Mouse (Mus musculus) left cerebral cortex, postnatal 10 days (tissue): ENCODE results near the gene Defb5. TPM values are rescaled to one million over a fixed set of nuclear protein-coding genes. Genes with fewer than 3 reads are reported as not detected.
"Not testable (repeated sequence)": the region's sequence is repeated elsewhere in the genome, so short reads cannot be mapped to it uniquely, and the experiment has no call there.

Experiments
- DNase-seq, 2 experiments: peaks; one replicate each; pipeline ENCODE4 v3.0.0; 2021 to 2022; ENCODE audit warnings: low spot score in 2 of 2, mixed read lengths in 1 of 2; ENCODE audit errors: extremely low spot score in 1 of 2
- intact Hi-C: fragments of 180-260 bp; cut with DNase I; formaldehyde crosslinking; loops from one replicate; pipeline ENCODE4 v1.15.1; 2025
- total RNA-seq, 2 experiments: library from RNA; stranded (reverse); gene quantifications; 2 replicates each; pipeline ENCODE4 v1.2.3; 2021

Gene Defb5
- total RNA-seq: not detected

DNA sequence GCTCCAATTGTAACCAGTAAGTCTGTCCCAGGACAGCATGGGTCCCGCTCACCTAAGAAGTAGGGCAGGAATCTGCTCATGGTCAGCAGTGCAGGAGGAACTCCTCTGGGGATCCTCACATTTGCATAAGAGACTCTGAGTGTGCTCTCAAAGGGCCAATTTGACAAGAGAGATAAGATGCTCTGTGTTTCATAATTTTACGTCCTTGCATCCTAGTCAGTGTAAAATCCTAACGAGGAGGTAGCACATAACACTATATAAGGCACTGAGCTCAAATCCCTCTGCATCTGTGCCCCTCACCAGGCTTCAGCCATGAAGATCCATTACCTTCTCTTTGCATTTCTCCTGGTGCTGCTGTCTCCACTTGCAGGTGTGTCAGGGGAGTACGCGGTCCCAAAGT, at the start of gene Defb5:
Defb5 (plus strand) TSS at position 301 of the 400 bp plus-strand sequence.
- DNase-seq: no peak
- intact Hi-C loops: no loop called here

DNA sequence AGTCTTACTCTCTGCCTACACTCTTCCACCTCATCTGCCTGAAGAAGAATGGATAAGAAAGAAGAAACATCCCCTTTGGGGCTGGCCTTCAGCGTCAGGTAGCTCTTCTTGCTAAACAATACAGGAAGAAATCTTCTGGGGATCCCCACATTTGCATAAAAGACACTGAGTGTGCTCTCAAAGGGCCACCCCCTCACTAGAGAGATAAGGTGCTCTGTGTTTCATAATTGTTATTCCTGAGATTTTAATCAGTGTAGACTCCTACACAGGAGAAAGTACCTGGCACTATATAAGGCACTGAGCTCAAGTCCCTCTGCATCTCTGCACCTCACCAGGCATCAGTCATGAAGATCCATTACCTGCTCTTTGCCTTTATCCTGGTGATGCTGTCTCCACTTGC, 22.2 kb upstream of the Defb5 start, which contains the start of gene Defb6:
Defb6 (plus strand) TSS at position 318 of the 400 bp plus-strand sequence.
- no peak for DNase-seq
- intact Hi-C loops: no loop called here

DNA sequence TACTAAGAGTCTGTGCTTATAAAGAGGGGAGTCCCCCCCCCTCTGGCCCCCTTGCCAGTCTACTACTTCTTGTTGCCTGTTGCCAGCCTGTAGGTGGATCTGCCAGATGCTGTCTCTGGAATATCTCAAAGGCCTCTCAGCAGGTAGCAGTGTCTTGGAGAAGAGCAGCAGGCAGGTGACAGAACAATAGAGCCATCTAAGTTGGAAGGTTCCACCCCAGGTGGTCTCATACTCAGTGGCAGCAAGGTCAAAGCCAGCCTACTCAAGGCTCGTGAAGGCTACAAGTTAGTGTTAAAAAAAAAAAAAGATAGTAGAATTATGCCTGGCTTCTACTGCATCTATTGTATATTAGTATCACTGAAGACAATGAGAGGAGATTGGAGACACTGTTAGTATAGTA, 9.3 kb upstream of the Defb5 start:
- intact Hi-C loops: no loop called here
- no peak for DNase-seq

DNA sequence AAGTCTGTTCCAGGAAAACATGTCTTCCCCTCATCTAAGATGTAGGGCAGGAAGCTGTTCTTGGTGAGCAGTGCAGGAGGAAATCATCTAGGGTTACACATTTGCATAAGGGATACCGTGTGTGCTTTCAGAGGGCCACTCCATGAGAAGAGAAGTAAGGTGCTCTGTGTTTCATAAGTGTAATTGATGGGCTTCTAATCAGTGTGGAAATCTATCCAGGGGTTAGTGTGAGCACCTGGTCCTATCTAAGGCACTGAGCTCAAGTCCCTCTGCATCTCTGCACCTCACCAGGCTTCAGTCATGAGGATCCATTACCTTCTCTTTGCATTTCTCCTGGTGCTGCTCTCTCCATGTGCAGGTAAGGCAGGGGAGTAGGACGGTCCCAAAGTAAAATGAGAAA, 7.8 kb upstream of the Defb5 start, which contains the start of gene Defb46:
Defb46 (plus strand) TSS at position 301 of the 400 bp plus-strand sequence.
- intact Hi-C loops: no loop called here
- DNase-seq: no peak

DNA sequence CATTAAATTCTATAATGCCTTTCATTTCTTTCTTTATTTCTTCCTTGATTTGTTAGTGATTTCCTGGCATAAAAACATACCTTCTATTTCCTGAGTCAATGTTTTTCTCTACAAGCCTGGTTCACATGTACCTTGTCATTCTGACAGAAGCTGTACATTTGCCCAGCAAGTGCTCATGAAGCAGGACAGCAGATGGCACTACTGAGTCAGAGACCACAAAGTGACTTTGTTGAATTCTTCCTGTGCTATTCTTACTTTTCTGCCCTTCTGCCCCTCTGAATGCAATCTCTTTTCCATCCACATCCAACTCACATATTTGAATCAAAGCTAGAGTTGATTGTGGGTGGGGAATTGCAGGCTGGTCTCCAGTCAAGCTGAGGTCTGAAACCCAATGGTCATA, 10.8 kb downstream of the Defb5 start:
- intact Hi-C loops: no loop called here
- no peak for DNase-seq

DNA sequence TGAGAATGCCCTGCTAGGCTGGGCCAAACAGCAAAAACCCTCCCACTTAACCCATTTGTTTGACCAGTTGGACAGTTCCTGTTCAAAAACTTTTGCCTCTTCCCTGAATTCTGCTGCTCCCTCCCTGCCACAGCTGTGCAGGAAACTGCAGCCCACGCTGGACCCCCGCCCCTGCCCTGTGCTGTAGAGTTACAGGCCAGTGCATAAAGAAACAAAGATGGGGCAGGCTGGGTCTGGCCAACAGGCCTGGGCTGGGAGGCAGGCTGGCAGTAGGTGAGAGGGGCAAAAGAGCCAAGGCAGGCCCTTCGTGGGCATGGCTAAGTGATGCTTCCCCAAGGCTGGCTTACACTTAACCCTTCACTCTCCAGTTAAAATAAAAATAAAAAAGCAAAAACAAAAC, 12.3 kb downstream of the Defb5 start:
- intact Hi-C loops: no loop called here
- no peak for DNase-seq

DNA sequence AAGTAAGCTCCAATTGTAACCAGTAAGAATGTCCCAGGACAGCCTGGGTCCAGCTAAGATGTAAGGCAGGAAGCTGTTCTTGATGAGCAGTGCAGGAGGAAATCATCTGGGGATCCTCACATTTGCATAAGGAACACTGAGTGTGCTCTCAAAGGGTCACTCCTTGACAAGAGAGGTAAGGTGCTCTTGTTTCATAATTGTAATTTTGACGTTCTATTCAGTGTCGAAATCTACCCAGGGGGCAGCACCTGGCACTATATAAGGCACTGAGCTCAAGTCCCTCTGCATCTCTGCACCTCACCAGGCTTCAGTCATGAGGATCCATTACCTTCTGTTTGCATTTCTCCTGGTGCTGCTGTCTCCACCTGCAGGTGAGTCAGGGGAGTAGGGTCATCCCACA, 45.7 kb downstream of the Defb5 start, which contains the start of gene Defb3:
Defb3 (plus strand) TSS at position 301 of the 400 bp plus-strand sequence.
- DNase-seq, intact Hi-C loops: not testable (repeated sequence)

DNA sequence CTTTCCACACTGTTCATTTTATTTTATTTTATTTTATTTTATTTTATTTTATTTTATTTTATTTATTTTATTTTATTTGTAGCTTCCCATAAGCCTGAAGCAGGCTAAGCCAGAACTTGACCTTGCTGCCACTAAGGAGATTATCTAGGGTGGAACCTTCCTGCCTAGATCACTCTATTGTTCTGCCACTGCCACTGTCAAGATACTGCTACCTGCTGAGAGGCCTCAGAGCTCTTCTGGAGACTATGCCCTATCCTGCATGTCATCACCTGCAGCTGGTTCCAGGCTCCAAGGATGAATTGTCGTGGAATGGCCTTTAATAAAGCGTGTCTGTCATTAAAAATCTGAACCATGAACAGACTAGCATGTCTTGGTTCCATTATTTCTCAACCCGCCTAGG, 51.0 kb downstream of the Defb5 start:
- intact Hi-C loops, DNase-seq: not testable (repeated sequence)

Other genes starting within 250 kb of the Defb5 start
- not detected for gene Defb38, start 221.0 kb upstream of the Defb5 start, total RNA-seq
- gene Defb39, start 182.8 kb upstream of the Defb5 start, total RNA-seq: not detected
- not detected for gene Defb12, start 132.7 kb upstream of the Defb5 start, total RNA-seq
- gene Defb34, start 123.8 kb upstream of the Defb5 start, total RNA-seq: not detected
- not detected for gene Gm45826, start 106.8 kb upstream of the Defb5 start, total RNA-seq
- gene Defb14, start 53.2 kb upstream of the Defb5 start, total RNA-seq: not detected
- gene Defb4, start 48.9 kb upstream of the Defb5 start, total RNA-seq: not detected
- not detected for gene Defb6, start 22.1 kb upstream of the Defb5 start, total RNA-seq
- gene Defb46, start 7.7 kb upstream of the Defb5 start, total RNA-seq: not detected
- not detected for gene Defb3, start 45.8 kb downstream of the Defb5 start, total RNA-seq
- gene Defb8, start 200.0 kb downstream of the Defb5 start, total RNA-seq: not detected
- not detected for gene Defb7, start 247.5 kb downstream of the Defb5 start, total RNA-seq